Mouse (Mus musculus) myocyte (in vitro differentiated cells): ENCODE measurements at regions not wholly inside any gene's neighbourhood (a gene's known extent, or its start where the extent isn't known, plus 50 kb on each side); places are given as distances from the start of the nearest gene placed in this dataset.

Experiments
- H3K27me3 ChIP-seq: one replicate; pipeline ENCODE4 v1.6.1; 2011; ENCODE audit not compliant: control insufficient read depth, insufficient read depth, insufficient read length
- H3K36me3 ChIP-seq: one replicate; pipeline ENCODE4 v1.6.1; 2011; ENCODE audit not compliant: control insufficient read depth, insufficient read depth
- H3K4me2 ChIP-seq: one replicate; pipeline ENCODE4 v1.6.1; 2011; ENCODE audit warnings: low read depth, control low read depth
- H3K4me3 ChIP-seq: one replicate; pipeline ENCODE4 v1.5.1; 2011; ENCODE audit warnings: mild to moderate bottlenecking, control low read depth, moderate library complexity
- H3K79me2 ChIP-seq: one replicate; pipeline ENCODE4 v1.6.1; 2011; ENCODE audit not compliant: control insufficient read depth, insufficient read depth
- H3ac ChIP-seq: one replicate; pipeline ENCODE4 v1.6.1; 2011; ENCODE audit not compliant: control insufficient read depth, insufficient read length
- CEBPB ChIP-seq: IDR thresholded peaks from 2 replicates; pipeline ENCODE4 v1.6.1; 2011; ENCODE audit warnings: mild to moderate bottlenecking, moderate library complexity; ENCODE audit not compliant: poor library complexity, insufficient read depth, severe bottlenecking
- E2F4 ChIP-seq: IDR thresholded peaks from one replicate; pipeline ENCODE4 v1.6.1; 2011; ENCODE audit warnings: mild to moderate bottlenecking, control low read depth, moderate library complexity; ENCODE audit not compliant: insufficient read depth
- MAX ChIP-seq: IDR thresholded peaks from one replicate; pipeline ENCODE4 v1.6.1; 2011; ENCODE audit warnings: low read depth, mild to moderate bottlenecking, control low read depth
- MYOD1 ChIP-seq, 3 experiments: IDR thresholded peaks; one replicate each; pipeline ENCODE4 v1.6.1; 2011; ENCODE audit warnings: control low read depth in 2 of 3, low read depth in 2 of 3, mild to moderate bottlenecking in 2 of 3, moderate library complexity in 1 of 3; ENCODE audit not compliant: insufficient read length in 2 of 3, control insufficient read depth in 1 of 3
- MYOG ChIP-seq, 3 experiments: IDR thresholded peaks; one replicate each; pipeline ENCODE4 v1.6.1; 2011; ENCODE audit warnings: control low read depth in 2 of 3, low read depth in 2 of 3, mild to moderate bottlenecking in 2 of 3; ENCODE audit not compliant: insufficient read length in 2 of 3, control insufficient read depth in 1 of 3, insufficient read depth in 1 of 3
- POLR2A ChIP-seq: IDR thresholded peaks from one replicate; pipeline ENCODE4 v1.6.1; 2011; ENCODE audit warnings: low read depth, mild to moderate bottlenecking, control low read depth, moderate library complexity; ENCODE audit not compliant: insufficient read length
- POLR2AphosphoS2 ChIP-seq: IDR thresholded peaks from one replicate; pipeline ENCODE4 v1.6.1; 2011; ENCODE audit warnings: low read depth, control low read depth; ENCODE audit not compliant: insufficient read length
- REST ChIP-seq: IDR thresholded peaks from one replicate; pipeline ENCODE4 v1.6.1; 2011; ENCODE audit warnings: mild to moderate bottlenecking, control low read depth, moderate library complexity; ENCODE audit not compliant: insufficient read depth, insufficient read length
- TCF12 ChIP-seq: IDR thresholded peaks from one replicate; pipeline ENCODE4 v1.6.1; 2011; ENCODE audit warnings: mild to moderate bottlenecking, control low read depth; ENCODE audit not compliant: poor library complexity, insufficient read depth, severe bottlenecking
- TCF3 ChIP-seq: IDR thresholded peaks from one replicate; pipeline ENCODE4 v1.6.1; 2011; ENCODE audit warnings: low read depth, control low read depth; ENCODE audit not compliant: insufficient read length
- USF1 ChIP-seq: IDR thresholded peaks from one replicate; pipeline ENCODE4 v1.6.1; 2011; ENCODE audit warnings: low read depth, mild to moderate bottlenecking, control low read depth, moderate library complexity

- Histone ChIP-seq H3K4me3 (no peak overlapping the region), H3K4me2 (no peak overlapping the region), H3K79me2 (no peaks in the 10 kb centered on the region), H3K36me3 (no peaks in the 10 kb centered on the region), H3ac (no peak overlapping the region), H3K27me3 (no peaks in the 10 kb centered on the region)
- TF ChIP-seq REST (no peak), USF1 (no peak), CEBPB (no peak), POLR2AphosphoS2 (no peak), MYOG (IDR thresholded peaks at IDR 0.05; ENCODE audit: control insufficient read depth in 1 of 3, insufficient read depth in 1 of 3, insufficient read length in 2 of 3, low read depth in 2 of 3) (peak; percentile 41 to 94 (median 89)), TCF12 (peak; percentile 96), TCF3 (peak; percentile 71), MYOD1 (IDR thresholded peaks at IDR 0.05; ENCODE audit: control insufficient read depth in 1 of 3, insufficient read length in 2 of 3, low read depth in 2 of 3) (peak; percentile 56 to 91 (median 86))
Observed at GRCm38 (mm10) chr8:126859706-126860424, 85.8 kb downstream of the Tomm20 start.

- Histone ChIP-seq H3K79me2 (no peaks in the 10 kb centered on the region), H3K4me3 (no peak overlapping the region), H3ac (no peak overlapping the region), H3K27me3 (no peaks in the 10 kb centered on the region), H3K4me2 (no peak overlapping the region), H3K36me3 (no peaks in the 10 kb centered on the region)
- TF ChIP-seq CEBPB: no peak
- no peak for TF ChIP-seq TCF12
- peak in 1 of 3 experiments; percentile 79 for TF ChIP-seq MYOG (IDR thresholded peaks at IDR 0.05; ENCODE audit: control insufficient read depth in 1 of 3, insufficient read depth in 1 of 3, insufficient read length in 2 of 3, low read depth in 2 of 3)
- no peak for TF ChIP-seq E2F4
- no peak for TF ChIP-seq USF1
- peak in 2 of 3 experiments; percentile 18 to 80 for TF ChIP-seq MYOD1 (IDR thresholded peaks at IDR 0.05; ENCODE audit: control insufficient read depth in 1 of 3, insufficient read length in 2 of 3, low read depth in 2 of 3)
Observed at GRCm38 (mm10) chr8:126857307-126858203, 88.1 kb downstream of the Tomm20 start.

DNA sequence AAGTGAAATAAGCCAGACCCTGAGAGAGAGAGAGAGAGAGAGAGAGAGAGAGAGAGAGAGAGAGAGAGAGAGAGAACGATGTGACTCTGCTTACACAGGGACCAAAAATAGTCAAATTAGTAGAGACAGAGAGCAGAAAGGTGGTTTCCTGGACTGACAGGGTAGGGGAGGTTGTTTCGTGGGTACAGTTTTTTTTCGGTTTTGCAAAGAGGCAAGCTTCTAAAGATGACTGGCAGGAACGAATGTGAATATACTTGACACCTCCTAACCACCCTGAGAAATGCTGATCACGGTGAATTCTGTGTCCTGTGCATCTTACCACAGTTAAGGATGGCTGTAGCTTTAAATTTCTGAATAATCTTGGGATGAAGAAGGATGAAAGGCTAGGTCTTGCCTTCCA lies 89.7 kb downstream of the Tomm20 start:
- H3ac ChIP-seq: no peak overlapping the region
- no peaks in the 10 kb centered on the region for H3K79me2 ChIP-seq
- H3K4me3 ChIP-seq: no peak overlapping the region
- TF ChIP-seq REST: no peak
- TF ChIP-seq USF1: no peak
- TF ChIP-seq CEBPB: no peak
- no peak for TF ChIP-seq MYOD1 (IDR thresholded peaks at IDR 0.05; ENCODE audit: control insufficient read depth in 1 of 3, insufficient read length in 2 of 3, low read depth in 2 of 3)
- no peak for TF ChIP-seq TCF3
- TF ChIP-seq POLR2AphosphoS2: no peak
- H3K27me3 ChIP-seq: no peaks in the 10 kb centered on the region
- H3K36me3 ChIP-seq: no peaks in the 10 kb centered on the region
- H3K4me2 ChIP-seq: no peak overlapping the region

DNA sequence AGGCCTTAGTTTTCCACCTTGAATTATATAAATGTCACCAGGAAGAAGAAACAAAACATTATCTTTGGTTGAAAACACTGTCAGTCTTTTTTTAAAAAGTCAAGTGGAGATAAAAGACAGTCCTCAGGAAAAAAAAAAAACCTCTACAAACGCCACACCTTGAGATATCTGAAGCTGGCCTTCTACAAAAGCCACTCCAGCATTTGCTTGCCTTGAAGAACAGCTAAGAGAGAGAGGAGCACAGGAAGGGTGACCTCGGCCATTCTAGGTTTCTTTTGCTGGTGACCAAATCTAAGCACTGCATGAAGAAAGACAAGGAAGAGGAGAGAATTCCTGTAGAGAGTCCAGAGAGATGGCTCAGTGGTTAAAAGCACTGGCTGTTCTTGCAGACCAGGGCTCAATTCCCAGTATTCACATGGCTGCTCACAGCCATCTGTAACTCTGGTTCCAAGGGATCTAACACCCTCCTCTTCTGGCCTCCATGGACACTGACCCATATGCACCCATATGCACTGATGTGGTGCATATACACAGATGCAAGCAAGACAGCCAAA lies 90.5 kb downstream of the Tomm20 start:
- H3K4me2 ChIP-seq: no peak overlapping the region
- TF ChIP-seq POLR2AphosphoS2 (no peak), MYOG (IDR thresholded peaks at IDR 0.05; ENCODE audit: control insufficient read depth in 1 of 3, insufficient read depth in 1 of 3, insufficient read length in 2 of 3, low read depth in 2 of 3) (no peak), CEBPB (no peak), POLR2A (no peak), E2F4 (no peak), TCF12 (no peak)
- H3ac ChIP-seq: no peak overlapping the region
- H3K79me2 ChIP-seq: no peaks in the 10 kb centered on the region
- no peaks in the 10 kb centered on the region for H3K27me3 ChIP-seq
- no peak overlapping the region for H3K4me3 ChIP-seq
- no peaks in the 10 kb centered on the region for H3K36me3 ChIP-seq

DNA sequence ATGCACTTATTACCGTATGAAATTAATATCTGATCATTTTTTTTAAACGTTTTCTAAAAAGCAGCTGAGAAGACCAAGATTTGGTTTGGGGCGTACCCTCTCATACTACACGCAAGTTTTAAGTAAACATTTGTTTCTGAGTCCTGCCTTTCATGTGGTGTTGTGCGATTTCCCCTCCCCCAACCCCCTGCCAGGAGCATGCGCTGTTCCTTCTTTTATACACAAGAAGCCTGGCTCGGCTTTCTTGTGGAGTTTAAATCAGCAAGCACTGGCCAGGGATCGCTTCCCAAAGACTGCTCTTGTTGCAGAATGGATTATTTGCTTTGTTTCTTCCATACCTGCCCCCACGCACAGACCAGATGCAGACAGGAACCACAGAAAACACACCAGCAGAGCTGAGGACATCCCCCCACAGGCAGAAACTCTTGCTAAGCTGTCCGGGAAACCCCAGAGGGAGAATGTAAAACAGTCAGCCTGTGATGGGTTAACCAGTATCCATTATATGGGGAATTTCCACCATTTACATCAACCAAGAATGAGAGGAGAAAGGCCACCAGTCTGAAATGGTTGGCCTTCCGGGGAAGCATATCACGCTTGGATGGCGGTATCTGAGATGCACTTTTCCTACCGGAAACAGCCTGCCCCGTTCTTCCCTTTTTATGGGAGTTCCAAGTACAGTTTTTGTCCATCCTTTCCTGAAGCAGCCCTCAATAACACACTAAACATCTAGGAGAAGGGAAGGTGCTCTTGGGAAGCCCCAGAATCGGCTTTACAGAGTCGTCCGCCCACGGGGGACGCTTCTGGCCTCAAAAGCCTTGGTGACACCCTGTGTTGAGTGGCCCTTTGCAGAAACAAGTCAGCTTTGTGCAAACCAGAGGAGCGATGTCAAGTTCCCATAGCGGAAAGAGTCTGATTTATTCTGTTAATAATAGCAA lies 91.3 kb downstream of the Tomm20 start:
- TF ChIP-seq REST: no peak
- no peak for TF ChIP-seq CEBPB
- no peak for TF ChIP-seq MAX
- no peak for TF ChIP-seq MYOG (IDR thresholded peaks at IDR 0.05; ENCODE audit: control insufficient read depth in 1 of 3, insufficient read depth in 1 of 3, insufficient read length in 2 of 3, low read depth in 2 of 3)
- TF ChIP-seq USF1: no peak
- TF ChIP-seq TCF12: no peak
- TF ChIP-seq POLR2AphosphoS2: no peak
- Histone ChIP-seq H3ac (no peak overlapping the region), H3K4me2 (no peak overlapping the region), H3K36me3 (no peaks in the 10 kb centered on the region), H3K79me2 (no peaks in the 10 kb centered on the region), H3K4me3 (no peak overlapping the region), H3K27me3 (no peaks in the 10 kb centered on the region)
